Mouse (Mus musculus) induced T-regulatory cell, adult 2 months (primary cell): ENCODE data around the gene Ehf.

ENCODE experiments used
- DNase-seq: peaks from one replicate; pipeline ENCODE4 v3.0.0-alpha.2; 2012; ENCODE audit warnings: low read depth

Gene Ehf

GRCm38 (mm10) chr2:103294526-103294925 is 8.6 kb downstream of the Ehf start:
- DNase-seq, result no peak

GRCm38 (mm10) chr2:103293751-103294150 is 9.3 kb downstream of the Ehf start:
- DNase-seq, result no peak

- DNase-seq, result no peak
These were observed 9.9 kb downstream of the Ehf start for GRCm38 (mm10) chr2:103293214-103293613.

GRCm38 (mm10) chr2:103290705-103291269 is 12.3 kb downstream of the Ehf start:
- no peak for DNase-seq

- no peak for DNase-seq
These were observed 12.9 kb downstream of the Ehf start for GRCm38 (mm10) chr2:103290167-103290566.

GRCm38 (mm10) chr2:103289407-103289950 is 13.6 kb downstream of the Ehf start:
- no peak for DNase-seq

GRCm38 (mm10) chr2:103287716-103288115 is 15.4 kb downstream of the Ehf start:
- no peak for DNase-seq

- no peak for DNase-seq
These were observed 17.5 kb downstream of the Ehf start for GRCm38 (mm10) chr2:103285561-103285960.

- DNase-seq, result no peak
These were observed 19.3 kb downstream of the Ehf start for GRCm38 (mm10) chr2:103283730-103284129.

- DNase-seq, result no peak
These were observed 20.8 kb downstream of the Ehf start for GRCm38 (mm10) chr2:103282184-103282750.

GRCm38 (mm10) chr2:103279927-103280326 is 23.2 kb downstream of the Ehf start:
- DNase-seq, result no peak

- DNase-seq, result no peak
These were observed 24.6 kb downstream of the Ehf start for GRCm38 (mm10) chr2:103278476-103278875.

- DNase-seq, result no peak
These were observed 25.3 kb downstream of the Ehf start for GRCm38 (mm10) chr2:103277794-103278193.

GRCm38 (mm10) chr2:103275316-103275960 is 27.6 kb downstream of the Ehf start:
- DNase-seq, result no peak

- DNase-seq, result no peak
These were observed 28.3 kb downstream of the Ehf start for GRCm38 (mm10) chr2:103274803-103275202.

- no peak for DNase-seq
These were observed 28.8 kb downstream of the Ehf start for GRCm38 (mm10) chr2:103274270-103274669.

- DNase-seq, result no peak
These were observed 31.6 kb downstream of the Ehf start for GRCm38 (mm10) chr2:103271481-103271880.

GRCm38 (mm10) chr2:103270556-103271160 is 32.4 kb downstream of the Ehf start:
- DNase-seq, result no peak

GRCm38 (mm10) chr2:103239086-103239485 is 64.0 kb downstream of the Ehf start:
- DNase-seq, result no peak

- no peak for DNase-seq
These were observed 76.3 kb downstream of the Ehf start for GRCm38 (mm10) chr2:103226781-103227180.

- DNase-seq, result no peak
These were observed 82.2 kb downstream of the Ehf start for GRCm38 (mm10) chr2:103220871-103221270.

- DNase-seq, result no peak
These were observed 84.8 kb downstream of the Ehf start for GRCm38 (mm10) chr2:103218323-103218722.

- DNase-seq, result no peak
These were observed 87.3 kb downstream of the Ehf start for GRCm38 (mm10) chr2:103215801-103216200.
